Mouse (Mus musculus): ENCODE data around the gene Ccdc57. TPM values are rescaled to one million over a fixed set of nuclear protein-coding genes. Genes with fewer than 3 reads are reported as not detected.
"Not testable (repeated sequence)": the region's sequence is repeated elsewhere in the genome, so short reads cannot be mapped to it uniquely, and the experiment has no call there.

Gene Ccdc57
- total RNA-seq, 2 experiments from 2014 or later: 7.3 to 7.4 TPM

- DNase-seq (ENCODE audit: low spot score in 2 of 2): no peak
These were observed 143.3 kb downstream of the Ccdc57 start for GRCm38 (mm10) chr11:120789355-120789754.

GRCm38 (mm10) chr11:120788460-120788859 is 144.2 kb downstream of the Ccdc57 start:
- DNase-seq (ENCODE audit: low spot score in 2 of 2): not testable (repeated sequence)

DNA sequence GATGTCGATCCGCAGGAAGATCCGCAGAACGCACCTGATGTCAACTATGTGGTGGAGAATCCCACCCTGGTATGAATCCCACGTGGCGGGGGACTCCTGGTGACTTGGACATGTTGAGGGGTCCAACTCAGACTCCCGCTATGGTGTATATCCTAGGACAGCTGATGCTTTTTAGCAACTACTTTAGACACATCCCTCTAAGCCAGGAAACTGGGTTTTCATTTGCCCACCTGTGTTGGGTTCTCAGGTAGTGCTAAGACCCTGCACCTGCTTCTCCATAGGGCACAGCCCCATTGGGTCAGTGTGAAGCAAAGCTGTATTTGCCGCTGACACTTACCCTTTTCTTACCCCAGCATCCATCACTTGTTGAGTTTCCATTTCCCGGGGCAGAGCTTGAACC is 147.5 kb downstream of the Ccdc57 start:
- DNase-seq (ENCODE audit: low spot score in 2 of 2): no peak

GRCm38 (mm10) chr11:120784064-120784791 is 148.4 kb downstream of the Ccdc57 start, which contains the start of the genes Rfng and Gps1:
Rfng (minus strand) TSS chr11:120784207.
Gps1 (plus strand) TSS chr11:120784272.
- peak; percentile 76 to 86 for DNase-seq (ENCODE audit: low spot score in 2 of 2)

DNA sequence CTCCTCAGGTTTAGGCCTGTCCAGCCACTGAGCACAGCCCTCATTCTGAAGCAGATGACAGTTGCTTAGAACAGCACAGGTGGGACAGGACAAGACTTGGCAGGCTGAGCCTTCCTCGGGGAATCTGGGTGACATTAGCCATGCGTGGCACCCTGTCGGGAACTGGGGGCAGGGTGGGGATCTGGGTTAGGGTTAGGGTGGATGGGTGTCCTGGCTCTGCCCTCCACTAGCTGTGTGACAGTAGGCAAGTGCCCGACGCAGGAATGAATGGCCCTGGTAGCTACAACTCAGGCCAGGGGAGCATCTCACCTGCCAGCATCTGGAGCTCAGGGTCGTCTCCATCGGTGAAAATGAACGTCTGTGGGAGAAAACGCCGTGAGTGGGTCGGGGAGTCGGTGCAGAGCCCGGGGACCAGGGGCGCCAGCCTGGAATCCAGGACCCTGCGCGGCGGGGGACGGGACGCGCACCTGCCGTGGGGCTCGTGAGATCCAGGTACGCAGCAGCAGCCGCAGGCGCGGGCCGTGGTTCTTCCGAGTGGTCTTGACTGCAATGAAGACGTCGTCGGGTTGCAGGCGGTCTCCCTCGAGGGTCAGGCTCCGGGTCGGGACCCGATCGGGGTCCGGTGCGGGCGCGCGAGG is 149.1 kb downstream of the Ccdc57 start:
- no peak for DNase-seq (ENCODE audit: low spot score in 2 of 2)

GRCm38 (mm10) chr11:120781361-120781760 is 151.3 kb downstream of the Ccdc57 start:
- not testable (repeated sequence) for DNase-seq (ENCODE audit: low spot score in 2 of 2)

DNA sequence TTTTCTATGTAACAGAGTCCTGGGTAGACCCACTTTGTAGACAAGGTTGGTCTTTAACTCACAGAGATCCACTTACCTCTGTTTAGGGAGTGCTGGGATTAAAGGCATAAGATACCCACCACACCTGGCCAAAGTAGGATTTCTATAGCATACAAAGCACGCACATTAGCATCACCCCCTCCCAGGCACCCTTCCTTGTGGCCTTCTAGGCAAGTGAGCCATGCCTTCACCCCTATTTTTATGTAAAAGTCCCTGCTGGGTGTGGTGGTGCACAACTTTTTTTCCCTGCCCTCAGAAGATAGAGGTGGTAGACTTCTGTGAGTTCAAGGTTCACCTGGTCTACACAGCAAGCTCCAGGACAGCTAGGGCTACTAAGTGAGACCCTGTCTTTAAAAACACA is 152.8 kb downstream of the Ccdc57 start:
- DNase-seq (ENCODE audit: low spot score in 2 of 2): no peak

DNA sequence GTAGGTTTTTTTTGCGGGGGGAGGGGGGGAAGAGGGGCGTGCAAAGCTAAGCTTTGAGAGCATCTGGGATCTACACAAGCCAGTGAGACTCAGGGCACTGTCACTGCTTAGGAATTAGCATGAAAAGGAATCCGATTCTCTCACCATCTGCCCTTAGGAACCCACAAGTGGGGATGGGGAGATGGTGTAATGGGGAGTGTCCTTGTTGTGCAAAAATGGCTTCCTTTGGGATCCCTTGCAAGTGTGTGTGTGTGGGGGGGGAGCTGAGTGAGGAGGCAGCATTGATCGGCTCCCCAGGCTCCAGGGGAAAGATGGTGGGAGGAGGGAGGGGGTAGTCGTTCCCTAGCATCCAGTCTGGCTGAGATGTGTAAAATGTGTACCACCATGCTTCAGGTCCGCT is 155.5 kb downstream of the Ccdc57 start:
- no peak for DNase-seq (ENCODE audit: low spot score in 2 of 2)

Other genes starting within 250 kb of the Ccdc57 start
- 10 to 100 TPM; 30.1 to 32.0 TPM for gene Cenpx, start 219.1 kb downstream of the Ccdc57 start, total RNA-seq (2021)
- gene Lrrc45, start 218.9 kb downstream of the Ccdc57 start, total RNA-seq (2021): 10 to 100 TPM; 61.1 to 71.1 TPM
- gene Rac3, start 211.4 kb downstream of the Ccdc57 start, total RNA-seq (2021): 100 to 1,000 TPM; 247 to 249 TPM
- gene Dcxr, start 205.6 kb downstream of the Ccdc57 start, total RNA-seq (2021): 10 to 100 TPM in 1 of 2 experiments, 1 to 10 TPM in 1; 7.8 to 10.2 TPM
- 1 to 10 TPM; 2.6 to 2.8 TPM for gene Cbr2, start 200.8 kb downstream of the Ccdc57 start, total RNA-seq (2021)
- 10 to 100 TPM; 18.7 to 22.2 TPM for gene Hmga1b, start 170.1 kb downstream of the Ccdc57 start, total RNA-seq (2021)
- gene Rfng, start 148.7 kb downstream of the Ccdc57 start, total RNA-seq (2021): 10 to 100 TPM; 89.5 to 91.8 TPM
- gene Gps1, start 148.6 kb downstream of the Ccdc57 start, total RNA-seq (2021): 100 to 1,000 TPM; 136 to 144 TPM
- 10 to 100 TPM; 42.3 to 44.5 TPM for gene Dus1l, start 136.5 kb downstream of the Ccdc57 start, total RNA-seq (2021)
- 100 to 1,000 TPM; 286 to 320 TPM for gene Fasn, start 108.3 kb downstream of the Ccdc57 start, total RNA-seq (2021)
- 1 to 10 TPM; 2.9 to 4.1 TPM for gene Slc16a3, start 15.6 kb upstream of the Ccdc57 start, total RNA-seq (2021)
- gene Csnk1d, start 58.5 kb upstream of the Ccdc57 start, total RNA-seq (2021): 100 to 1,000 TPM; 115 TPM
- gene Cd7, start 106.5 kb upstream of the Ccdc57 start, total RNA-seq (2021): not detected
- not detected for gene Sectm1b, start 130.7 kb upstream of the Ccdc57 start, total RNA-seq (2021)
- gene Sectm1a, start 148.3 kb upstream of the Ccdc57 start, total RNA-seq (2021): not detected
- not detected for gene Tex19.2, start 185.8 kb upstream of the Ccdc57 start, total RNA-seq (2021)
- not detected for gene Tex19.1, start 213.3 kb upstream of the Ccdc57 start, total RNA-seq (2021)
- under 1 TPM; 0.41 to 0.45 TPM for gene Uts2r, start 227.4 kb upstream of the Ccdc57 start, total RNA-seq (2021)

All from layer of hippocampus, postnatal 10 days (tissue).